Mouse (Mus musculus) thymus, adult 2 months (tissue): ENCODE measurements around the gene Gmppb. TPM values are rescaled to one million over a fixed set of nuclear protein-coding genes. Genes with fewer than 3 reads are reported as not detected.

Experiments
- DNase-seq: peaks from one replicate; pipeline ENCODE4 v3.0.0; 2021
- H3K27ac ChIP-seq: fragments of 200-500 bp; 2 replicates; pipeline ENCODE4 v1.5.1; 2012; ENCODE audit warnings: low read length, control low read depth; ENCODE audit not compliant: control insufficient read depth, insufficient read depth
- H3K27me3 ChIP-seq: fragments of 200-500 bp; 2 replicates; pipeline ENCODE4 v1.6.1; 2012; ENCODE audit warnings: mild to moderate bottlenecking, low read length, moderate library complexity, mixed read lengths; ENCODE audit not compliant: control insufficient read depth, insufficient read depth
- H3K36me3 ChIP-seq: fragments of 200-500 bp; 2 replicates; pipeline ENCODE4 v1.6.1; 2012; ENCODE audit warnings: mild to moderate bottlenecking, low read length, moderate library complexity; ENCODE audit not compliant: control insufficient read depth, insufficient read depth
- H3K4me1 ChIP-seq: fragments of 200-500 bp; replicated peaks from 2 replicates; pipeline ENCODE4 v1.6.1; 2012; ENCODE audit warnings: low read length; ENCODE audit not compliant: control insufficient read depth, insufficient read depth
- H3K4me3 ChIP-seq: fragments of 200-500 bp; 2 replicates; pipeline ENCODE4 v1.5.1; 2012; ENCODE audit warnings: mild to moderate bottlenecking, low read length, control low read depth, moderate library complexity; ENCODE audit not compliant: control insufficient read depth, insufficient read depth
- CTCF ChIP-seq: fragments of 200-500 bp; IDR thresholded peaks from 2 replicates; pipeline ENCODE4 v1.5.1; 2012; ENCODE audit warnings: mild to moderate bottlenecking, control low read depth, low read length, moderate library complexity, borderline replicate concordance; ENCODE audit not compliant: control insufficient read depth, poor library complexity, insufficient read depth; ENCODE audit errors: extremely low read depth
- POLR2A ChIP-seq: fragments of 200-500 bp; IDR thresholded peaks from 2 replicates; pipeline ENCODE4 v1.6.1; 2012; ENCODE audit warnings: mild to moderate bottlenecking, low read length, control low read depth, moderate library complexity; ENCODE audit not compliant: control insufficient read depth, poor library complexity, insufficient read depth; ENCODE audit errors: extremely low read depth
- WGBS: fragments of 180-500 bp; shearing (Covaris S2); methylation state at CpG from one replicate; pipeline ENCODE4 v1.1.7; 2018; 5-methylcytosine and 5-hydroxymethylcytosine counted together
- polyA plus RNA-seq: library from polyadenylated mRNA; depleted of rRNA; stranded (reverse); fragments of >200 nt; gene quantifications from 2 replicates; pipeline ENCODE4 v1.2.3, GENCODE M21; 2012; rRNA removed

Gmppb gene
- polyA plus RNA-seq, 1 experiment, result 20.9 TPM

GRCm38 (mm10) chr9:108095949-108096712, 47.1 kb downstream of the Gmppb start:
- H3K4me1 ChIP-seq, result peaks cover 14% of the 10 kb centered on the region
- no peaks in the 10 kb centered on the region for H3K27me3 ChIP-seq
- no peak overlapping the region for H3K27ac ChIP-seq
- no peak overlapping the region for H3K4me3 ChIP-seq
- H3K36me3 ChIP-seq, result 0 out of 2 replicates have a peak, but pooled peaks cover 5% of the 10 kb centered on the region
- DNase-seq, result no peak
- WGBS, result 77% methylated on average over 10 of the region's 10 CpGs
- TF ChIP-seq POLR2A, result no peak
- TF ChIP-seq CTCF, result no peak

GRCm38 (mm10) chr9:108099619-108100018, 50.6 kb downstream of the Gmppb start:
- 91% methylated on average over 8 of the region's 8 CpGs for WGBS
- TF ChIP-seq POLR2A, result no peak
- TF ChIP-seq CTCF, result no peak
- no peaks in the 10 kb centered on the region for H3K36me3 ChIP-seq
- H3K27me3 ChIP-seq, result no peaks in the 10 kb centered on the region
- no peak overlapping the region for H3K4me3 ChIP-seq
- H3K4me1 ChIP-seq, result peaks cover 9% of the 10 kb centered on the region
- no peak for DNase-seq
- no peak overlapping the region for H3K27ac ChIP-seq

Other genes with a start within 250 kb of the Gmppb start
- 29.0 and 32.1 TPM in 2 replicates for gene Rbm6, start 176.0 kb upstream of the Gmppb start, polyA plus RNA-seq
- gene Mon1a, start 161.1 kb upstream of the Gmppb start, polyA plus RNA-seq, result 57.0 and 62.7 TPM in 2 replicates
- gene Mst1r, start 142.4 kb upstream of the Gmppb start, polyA plus RNA-seq, result 8.5 and 13.0 TPM in 2 replicates
- gene Actl11, start 120.8 kb upstream of the Gmppb start, polyA plus RNA-seq, result 0.11 TPM in 1 of 2 replicates, not detected in the other
- gene Camkv, start 113.6 kb upstream of the Gmppb start, polyA plus RNA-seq, result 18.7 and 21.0 TPM in 2 replicates
- gene Traip, start 99.1 kb upstream of the Gmppb start, polyA plus RNA-seq, result 9.2 and 15.7 TPM in 2 replicates
- 208 and 267 TPM in 2 replicates for gene Uba7, start 73.7 kb upstream of the Gmppb start, polyA plus RNA-seq
- gene Gm20661, start 66.2 kb upstream of the Gmppb start, polyA plus RNA-seq, result 0.58 and 0.93 TPM in 2 replicates
- gene Inka1, start 63.4 kb upstream of the Gmppb start, polyA plus RNA-seq, result 10.5 and 14.8 TPM in 2 replicates
- 5.1 and 7.3 TPM in 2 replicates for gene Cdhr4, start 56.7 kb upstream of the Gmppb start, polyA plus RNA-seq
- gene Gm20662, start 52.9 kb upstream of the Gmppb start, polyA plus RNA-seq, result 0.60 and 3.2 TPM in 2 replicates
- 197 and 254 TPM in 2 replicates for gene Ip6k1, start 46.7 kb upstream of the Gmppb start, polyA plus RNA-seq
- 4.5 and 4.8 TPM in 2 replicates for gene Amigo3, start 3.9 kb downstream of the Gmppb start, polyA plus RNA-seq
- 3.3 and 3.5 TPM in 2 replicates for gene Mst1, start 31.2 kb downstream of the Gmppb start, polyA plus RNA-seq
- 221 and 246 TPM in 2 replicates for gene Rnf123, start 34.1 kb downstream of the Gmppb start, polyA plus RNA-seq
- gene Apeh, start 45.4 kb downstream of the Gmppb start, polyA plus RNA-seq, result 131 and 163 TPM in 2 replicates
- 2.6 and 4.3 TPM in 2 replicates for gene Bsn, start 141.1 kb downstream of the Gmppb start, polyA plus RNA-seq
- gene Dag1, start 214.7 kb downstream of the Gmppb start, polyA plus RNA-seq, result 25.4 and 27.0 TPM in 2 replicates
- gene Nicn1, start 241.2 kb downstream of the Gmppb start, polyA plus RNA-seq, result 9.0 and 9.2 TPM in 2 replicates
- gene Amt, start 247.6 kb downstream of the Gmppb start, polyA plus RNA-seq, result 3.2 and 4.4 TPM in 2 replicates